Mouse (Mus musculus) neural tube, embryonic 11.5 days (tissue): ENCODE results near the gene Armc3. TPM values are rescaled to one million over a fixed set of nuclear protein-coding genes. Genes with fewer than 3 reads are reported as not detected.

ENCODE experiments used
- ATAC-seq: fragments of 200-750 bp; cut with Nextera tagmentation; 2 replicates; pipeline ENCODE4 v1.8.0; 2017; ENCODE audit warnings: moderate number of reproducible peaks, mild to moderate bottlenecking, moderate TSS enrichment, moderate library complexity; ENCODE audit not compliant: insufficient read depth, low FRiP score, low TSS enrichment
- DNase-seq: peaks from one replicate; pipeline ENCODE4 v3.0.0-alpha.2; 2015; ENCODE audit warnings: low spot score
- H3K27ac ChIP-seq: fragments of 300-500 bp; sonication (generic); 2 replicates; pipeline ENCODE4 v1.5.1; 2014; ENCODE audit warnings: low read depth, mild to moderate bottlenecking, low read length
- H3K27me3 ChIP-seq: fragments of 300-500 bp; sonication (generic); 2 replicates; pipeline ENCODE4 v1.6.1; 2014; ENCODE audit warnings: mild to moderate bottlenecking, low read length, mixed read lengths; ENCODE audit not compliant: control insufficient read depth, insufficient read depth
- H3K36me3 ChIP-seq: fragments of 300-500 bp; sonication (generic); 2 replicates; pipeline ENCODE4 v1.6.1; 2014; ENCODE audit warnings: mild to moderate bottlenecking, low read length, moderate library complexity, mixed read lengths; ENCODE audit not compliant: control insufficient read depth, insufficient read depth
- H3K4me1 ChIP-seq: fragments of 300-500 bp; sonication (generic); 2 replicates; pipeline ENCODE4 v1.6.1; 2014; ENCODE audit warnings: low read length, mixed read lengths; ENCODE audit not compliant: control insufficient read depth, insufficient read depth
- H3K4me2 ChIP-seq: fragments of 300-500 bp; sonication (generic); 2 replicates; pipeline ENCODE4 v1.6.1; 2014; ENCODE audit warnings: low read depth, mild to moderate bottlenecking, moderate library complexity
- H3K4me3 ChIP-seq: fragments of 300-500 bp; sonication (generic); 2 replicates; pipeline ENCODE4 v1.5.1; 2014; ENCODE audit warnings: low read depth, low read length
- H3K9ac ChIP-seq: fragments of 300-500 bp; sonication (generic); 2 replicates; pipeline ENCODE4 v1.6.1; 2014; ENCODE audit warnings: mild to moderate bottlenecking, low read length
- H3K9me3 ChIP-seq: fragments of 300-500 bp; sonication (generic); 2 replicates; pipeline ENCODE4 v1.6.1; 2016; ENCODE audit warnings: low read length; ENCODE audit not compliant: control insufficient read depth
- WGBS: fragments of 180-500 bp; shearing (Covaris S2); extraction: QIAGEN DNeasy Blood & Tissue Kit; methylation state at CpG from one replicate; pipeline ENCODE4 v1.1.7; 2014; 5-methylcytosine and 5-hydroxymethylcytosine counted together
- polyA plus RNA-seq: library from polyadenylated mRNA; unstranded; fragments of >200 nt; fragmentation: Nextera tagmentation; extraction: Ambion mirVana; gene quantifications from 2 replicates; pipeline ENCODE4 v1.2.1, GENCODE M21; 2014

Gene Armc3
- polyA plus RNA-seq, 1 experiment from 2014 or later, result 0.45 TPM

- no peak for DNase-seq
- no peak for ATAC-seq
- H3K4me1 ChIP-seq, result no peaks in the 10 kb centered on the region
- no peak overlapping the region for H3K9ac ChIP-seq
- no peak overlapping the region for H3K27ac ChIP-seq
- no peaks in the 10 kb centered on the region for H3K9me3 ChIP-seq
- H3K27me3 ChIP-seq, result no peaks in the 10 kb centered on the region
- no peak overlapping the region for H3K4me3 ChIP-seq
- WGBS, result 90% methylated on average over 5 of the region's 5 CpGs
- H3K4me2 ChIP-seq, result no peak overlapping the region
- H3K36me3 ChIP-seq, result no peaks in the 10 kb centered on the region
Measured at GRCm38 (mm10) chr2:19350167-19350566, 151.1 kb downstream of the Armc3 start.

- Histone ChIP-seq H3K27ac (no peak overlapping the region), H3K27me3 (no peaks in the 10 kb centered on the region), H3K36me3 (no peaks in the 10 kb centered on the region), H3K4me1 (no peaks in the 10 kb centered on the region), H3K4me3 (no peak overlapping the region), H3K9me3 (no peaks in the 10 kb centered on the region), H3K4me2 (no peak overlapping the region), H3K9ac (no peak overlapping the region)
- DNase-seq (no peak), ATAC-seq (no peak)
- 100% methylated on average over 1 of the region's 1 CpGs for WGBS
Measured at GRCm38 (mm10) chr2:19351615-19352253, 152.6 kb downstream of the Armc3 start.

GRCm38 (mm10) chr2:19353158-19353557, 154.1 kb downstream of the Armc3 start:
- Histone ChIP-seq H3K27me3 (no peaks in the 10 kb centered on the region), H3K4me1 (no peaks in the 10 kb centered on the region), H3K4me3 (no peak overlapping the region), H3K9ac (no peak overlapping the region), H3K36me3 (no peaks in the 10 kb centered on the region), H3K27ac (no peak overlapping the region), H3K9me3 (no peaks in the 10 kb centered on the region), H3K4me2 (no peak overlapping the region)
- ATAC-seq, result no peak
- WGBS, result 93% methylated on average over 2 of the region's 2 CpGs
- no peak for DNase-seq

Other genes starting within 250 kb of the Armc3 start
- 10.8 and 10.9 TPM in 2 replicates for gene Pip4k2a, start 201.2 kb upstream of the Armc3 start, polyA plus RNA-seq
- 0.54 and 0.68 TPM in 2 replicates for gene 4930426L09Rik, start 201.0 kb upstream of the Armc3 start, polyA plus RNA-seq
- gene Msrb2, start 172.1 kb downstream of the Armc3 start, polyA plus RNA-seq, result 13.3 and 14.6 TPM in 2 replicates
- gene Ptf1a, start 246.4 kb downstream of the Armc3 start, polyA plus RNA-seq, result 13.0 and 13.6 TPM in 2 replicates